Mouse (Mus musculus) stomach, embryonic 16.5 days (tissue): Measurements from ENCODE around the gene Agt. TPM values are rescaled to one million over a fixed set of nuclear protein-coding genes. Genes with fewer than 3 reads are reported as not detected.
A peak's percentile ranks its signal among the peaks of the same experiment; 100 is the strongest.

Experiments
- ATAC-seq: fragments of 200-750 bp; cut with Nextera tagmentation; 2 replicates; pipeline ENCODE4 v1.8.0; 2017; ENCODE audit warnings: moderate number of reproducible peaks, moderate TSS enrichment; ENCODE audit not compliant: insufficient read depth, low FRiP score
- H3K27ac ChIP-seq: fragments of 300-500 bp; sonication (generic); 2 replicates; pipeline ENCODE4 v1.5.1; 2014; ENCODE audit warnings: low read length
- H3K27me3 ChIP-seq: fragments of 300-500 bp; sonication (generic); 2 replicates; pipeline ENCODE4 v1.6.1; 2014; ENCODE audit warnings: low read length, control low read depth, mixed read lengths; ENCODE audit not compliant: control insufficient read depth, insufficient read depth
- H3K36me3 ChIP-seq: fragments of 300-500 bp; sonication (generic); 2 replicates; pipeline ENCODE4 v1.6.1; 2014; ENCODE audit warnings: low read length; ENCODE audit not compliant: control insufficient read depth, insufficient read depth
- H3K4me1 ChIP-seq: fragments of 300-500 bp; sonication (generic); 2 replicates; pipeline ENCODE4 v1.6.1; 2014; ENCODE audit warnings: low read length, control low read depth, mixed read lengths; ENCODE audit not compliant: control insufficient read depth, insufficient read depth
- H3K4me2 ChIP-seq: fragments of 300-500 bp; sonication (generic); 2 replicates; pipeline ENCODE4 v1.6.1; 2014; ENCODE audit warnings: low read depth, low read length, mixed read lengths
- H3K4me3 ChIP-seq: fragments of 300-500 bp; sonication (generic); replicated peaks from 2 replicates; pipeline ENCODE4 v1.5.1; 2014; ENCODE audit warnings: mild to moderate bottlenecking, low read length
- H3K9ac ChIP-seq: fragments of 300-500 bp; sonication (generic); 2 replicates; pipeline ENCODE4 v1.6.1; 2014; ENCODE audit warnings: low read length
- H3K9me3 ChIP-seq: fragments of 300-500 bp; sonication (generic); replicated peaks from 2 replicates; pipeline ENCODE4 v1.6.1; 2016; ENCODE audit warnings: low read length, control low read depth; ENCODE audit not compliant: control insufficient read depth
- WGBS: fragments of 180-500 bp; shearing (Covaris S2); extraction: QIAGEN DNeasy Blood & Tissue Kit; methylation state at CpG from one replicate; pipeline ENCODE4 v1.1.7; 2014; 5-methylcytosine and 5-hydroxymethylcytosine counted together
- polyA plus RNA-seq: library from polyadenylated mRNA; unstranded; fragments of >200 nt; fragmentation: Nextera tagmentation; extraction: Ambion mirVana; gene quantifications from 2 replicates; pipeline ENCODE4 v1.2.1, GENCODE M21; 2015

Agt gene
- polyA plus RNA-seq, 1 experiment from 2014 or later: 20.0 TPM

DNA sequence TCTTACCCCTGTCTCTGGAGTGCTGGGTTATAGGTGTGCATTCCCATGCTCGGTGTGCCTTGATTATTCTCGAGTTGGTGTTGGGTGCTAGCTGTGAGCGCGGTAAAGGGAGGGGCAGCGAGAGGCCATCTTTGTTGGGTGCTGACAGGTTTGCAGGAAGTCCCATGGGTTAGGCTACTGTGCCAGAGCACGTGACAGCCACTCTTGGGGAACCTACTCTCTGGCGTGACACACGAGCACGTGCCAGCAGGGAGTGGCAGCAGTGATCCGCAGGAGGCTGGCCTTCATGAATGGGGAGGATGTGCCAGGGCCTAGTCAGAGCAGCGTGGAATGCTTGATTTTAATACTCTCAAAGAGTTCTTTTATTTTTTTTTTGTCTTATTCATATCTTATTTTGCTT lies 43.2 kb downstream of the Agt start:
- H3K4me2 ChIP-seq: no peak overlapping the region
- H3K9me3 ChIP-seq: no peaks in the 10 kb centered on the region
- no peak overlapping the region for H3K4me3 ChIP-seq
- 92% methylated on average over 11 of the region's 11 CpGs for WGBS
- peaks cover 15% of the 10 kb centered on the region for H3K36me3 ChIP-seq
- H3K27me3 ChIP-seq: no peaks in the 10 kb centered on the region
- H3K9ac ChIP-seq: no peak overlapping the region
- ATAC-seq: no peak
- H3K27ac ChIP-seq: no peak overlapping the region
- H3K4me1 ChIP-seq: peaks cover 10% of the 10 kb centered on the region

GRCm38 (mm10) chr8:124521946-124522345 lies 47.6 kb downstream of the Agt start:
- Histone ChIP-seq H3K36me3 (peaks cover 6% of the 10 kb centered on the region), H3K27me3 (no peaks in the 10 kb centered on the region), H3K4me1 (peaks cover 10% of the 10 kb centered on the region), H3K9me3 (no peaks in the 10 kb centered on the region), H3K9ac (peak overlapping the region; percentile 29; the same call in 1 of the 2 replicates), H3K27ac (no peak overlapping the region), H3K4me2 (peak overlapping the region; percentile 82), H3K4me3 (peak overlapping the region; percentile 92)
- no peak for ATAC-seq
- 85% methylated on average over 6 of the region's 6 CpGs for WGBS

DNA sequence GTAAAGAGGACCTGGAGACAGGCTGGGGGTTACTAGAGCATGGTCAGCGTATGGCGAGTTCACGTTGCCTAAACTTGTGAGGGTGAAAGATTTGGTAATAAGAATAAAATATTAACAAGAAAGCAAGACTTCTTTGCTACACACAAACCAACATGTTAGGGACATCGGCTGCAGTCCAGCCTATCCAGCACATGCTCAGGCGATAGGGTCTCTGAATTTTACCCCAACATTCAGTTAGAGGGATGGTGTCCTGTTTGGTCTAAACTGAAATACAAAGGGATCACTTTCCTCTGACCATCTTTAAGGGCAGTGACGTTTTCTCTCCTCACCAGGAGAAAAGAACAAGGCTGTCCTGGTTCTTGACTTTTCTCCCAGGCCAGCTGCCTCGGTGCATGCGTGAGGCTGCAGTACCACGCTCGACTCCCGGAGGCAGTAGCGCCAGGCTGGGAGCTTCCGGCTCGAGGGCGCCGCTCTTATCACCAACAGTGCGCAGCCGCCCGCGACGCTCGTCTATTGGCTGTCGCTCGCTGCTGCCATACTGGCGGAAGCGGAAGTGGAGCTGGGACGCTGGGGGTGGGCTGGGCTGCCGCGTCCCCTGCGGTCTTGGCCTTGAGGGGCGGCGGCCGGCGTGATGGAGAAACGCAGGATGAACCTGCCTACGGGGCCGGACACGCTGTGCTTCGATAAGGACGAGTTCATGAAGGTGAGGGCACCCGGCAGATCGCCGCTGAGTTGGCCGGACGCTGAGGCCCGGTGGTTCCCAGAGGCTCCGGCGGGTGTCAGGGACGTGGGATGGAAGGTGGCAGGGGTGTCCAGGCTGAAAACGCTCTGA lies 49.0 kb downstream of the Agt start, which contains the start of gene Cog2:
Cog2 (plus strand) TSS at position 519 of the 832 bp plus-strand sequence.
- ATAC-seq: peak; percentile 98
- Histone ChIP-seq H3K27me3 (no peaks in the 10 kb centered on the region), H3K4me2 (peak within 1 kb of the TSS; percentile 82), H3K9me3 (no peaks in the 10 kb centered on the region), H3K9ac (peak within 1 kb of the TSS; percentile 91), H3K27ac (no peak within 1 kb of the TSS), H3K36me3 (no peaks in the 10 kb centered on the region), H3K4me1 (peaks cover 10% of the 10 kb centered on the region), H3K4me3 (peak within 1 kb of the TSS; percentile 92)
- 10% methylated on average over 50 of the region's 50 CpGs for WGBS

DNA sequence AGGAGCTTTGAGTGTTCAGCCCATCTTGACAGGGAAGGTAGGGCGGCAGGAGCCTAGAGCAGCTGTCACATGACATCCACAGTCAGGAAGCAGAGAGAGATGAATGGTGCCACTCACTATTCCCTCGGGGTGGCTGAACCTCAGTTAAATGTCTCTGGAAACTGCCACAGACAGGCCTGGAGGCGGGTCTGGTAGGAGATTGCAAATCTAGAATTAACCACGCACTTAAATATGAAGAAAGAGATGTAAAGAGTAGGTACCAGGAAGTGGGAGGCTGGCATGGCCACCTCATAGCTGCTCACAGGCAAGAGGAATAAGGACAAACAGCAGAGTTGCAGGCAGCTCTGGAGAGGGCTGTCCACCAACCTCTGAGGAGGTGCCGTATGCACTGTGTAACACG lies 52.4 kb downstream of the Agt start:
- no peak overlapping the region for H3K27ac ChIP-seq
- no peaks in the 10 kb centered on the region for H3K9me3 ChIP-seq
- H3K4me3 ChIP-seq: no peak overlapping the region
- no peak for ATAC-seq
- H3K36me3 ChIP-seq: no peaks in the 10 kb centered on the region
- no peak overlapping the region for H3K4me2 ChIP-seq
- peaks cover 9% of the 10 kb centered on the region for H3K4me1 ChIP-seq
- H3K27me3 ChIP-seq: no peaks in the 10 kb centered on the region
- 68% methylated on average over 6 of the region's 6 CpGs for WGBS
- H3K9ac ChIP-seq: no peak overlapping the region

GRCm38 (mm10) chr8:124516525-124516924 lies 53.0 kb downstream of the Agt start:
- Histone ChIP-seq H3K4me1 (peaks cover 3% of the 10 kb centered on the region), H3K4me3 (no peak overlapping the region), H3K9ac (no peak overlapping the region), H3K27ac (no peak overlapping the region), H3K27me3 (no peaks in the 10 kb centered on the region), H3K36me3 (no peaks in the 10 kb centered on the region), H3K9me3 (no peaks in the 10 kb centered on the region), H3K4me2 (no peak overlapping the region)
- ATAC-seq: no peak
- 66% methylated on average over 6 of the region's 6 CpGs for WGBS

DNA sequence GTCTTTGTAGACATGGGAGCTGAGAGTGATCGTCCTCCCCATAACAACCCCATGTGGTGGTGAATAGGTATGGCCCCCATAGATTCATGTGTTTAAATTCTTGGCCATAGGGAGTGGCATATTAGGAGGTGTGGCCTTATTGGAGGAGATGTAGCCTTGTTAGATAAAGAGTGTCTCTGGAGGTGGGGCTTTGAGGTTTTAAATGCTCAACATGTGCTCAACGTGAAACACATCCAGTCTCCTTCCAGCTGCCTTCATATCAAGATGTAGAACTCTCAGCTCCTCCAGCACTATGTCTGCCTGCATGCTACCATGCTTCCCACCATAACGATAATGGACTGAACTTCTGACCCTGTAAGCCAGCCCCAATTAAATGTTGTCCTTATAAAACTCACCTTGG lies 53.5 kb downstream of the Agt start:
- Histone ChIP-seq H3K4me1 (no peaks in the 10 kb centered on the region), H3K9me3 (no peaks in the 10 kb centered on the region), H3K27me3 (no peaks in the 10 kb centered on the region), H3K4me3 (no peak overlapping the region), H3K36me3 (no peaks in the 10 kb centered on the region), H3K4me2 (no peak overlapping the region), H3K27ac (no peak overlapping the region), H3K9ac (no peak overlapping the region)
- no peak for ATAC-seq
- 61% methylated on average over 3 of the region's 3 CpGs for WGBS

DNA sequence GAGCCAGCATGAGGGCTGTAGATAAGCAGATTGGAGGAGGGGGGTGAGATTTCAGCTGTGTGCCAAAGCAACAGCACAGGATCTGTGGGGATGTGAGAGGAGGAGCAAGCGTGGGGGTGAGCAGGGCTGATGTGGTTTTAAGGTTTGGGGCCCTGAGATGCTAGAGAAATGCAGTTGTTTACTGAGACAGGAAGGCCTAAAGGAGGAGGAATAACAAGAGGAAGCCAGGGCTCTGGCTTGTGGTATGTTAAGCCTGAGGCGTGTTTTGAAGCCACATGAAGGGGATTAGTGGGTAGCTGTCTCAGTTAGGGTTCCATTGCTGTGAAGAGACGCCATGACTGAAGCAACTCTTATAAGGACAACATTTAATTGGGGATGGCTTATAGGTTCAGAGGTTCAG lies 60.4 kb downstream of the Agt start:
- H3K4me1 ChIP-seq: no peaks in the 10 kb centered on the region
- no peaks in the 10 kb centered on the region for H3K27me3 ChIP-seq
- H3K4me3 ChIP-seq: no peak overlapping the region
- no peaks in the 10 kb centered on the region for H3K36me3 ChIP-seq
- no peak overlapping the region for H3K9ac ChIP-seq
- 66% methylated on average over 3 of the region's 3 CpGs for WGBS
- no peak overlapping the region for H3K27ac ChIP-seq
- H3K4me2 ChIP-seq: no peak overlapping the region
- no peak for ATAC-seq
- no peaks in the 10 kb centered on the region for H3K9me3 ChIP-seq

DNA sequence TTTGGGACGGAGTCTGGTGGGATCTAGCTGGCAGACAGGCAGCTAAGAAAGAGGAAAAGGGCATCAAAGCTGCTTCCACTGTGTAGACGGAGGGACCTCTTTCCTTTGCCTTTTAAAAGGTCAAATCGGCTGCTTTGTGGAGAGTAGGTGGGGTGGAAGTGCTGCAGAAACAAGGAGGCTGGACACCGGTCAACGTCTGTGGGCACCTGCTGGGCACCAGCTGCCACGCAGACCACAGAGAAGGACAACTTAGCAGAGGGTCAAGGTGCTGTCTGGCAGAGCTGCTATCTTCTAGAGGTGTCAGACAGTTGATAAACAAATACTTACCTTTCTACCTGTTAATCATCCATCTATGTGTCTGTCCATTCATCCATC lies 61.2 kb downstream of the Agt start:
- no peak for ATAC-seq
- Histone ChIP-seq H3K27ac (no peak overlapping the region), H3K9ac (no peak overlapping the region), H3K4me1 (no peaks in the 10 kb centered on the region), H3K4me2 (no peak overlapping the region), H3K27me3 (no peaks in the 10 kb centered on the region), H3K4me3 (no peak overlapping the region), H3K9me3 (0 out of 2 replicates have a peak, but pooled peaks cover 5% of the 10 kb centered on the region), H3K36me3 (no peaks in the 10 kb centered on the region)
- WGBS: 68% methylated on average over 6 of the region's 6 CpGs

- Histone ChIP-seq H3K4me3 (no peak overlapping the region), H3K27me3 (no peaks in the 10 kb centered on the region), H3K36me3 (no peaks in the 10 kb centered on the region), H3K9me3 (0 out of 2 replicates have a peak, but pooled peaks cover 7% of the 10 kb centered on the region), H3K9ac (no peak overlapping the region), H3K27ac (no peak overlapping the region), H3K4me2 (no peak overlapping the region), H3K4me1 (no peaks in the 10 kb centered on the region)
- 77% methylated on average over 8 of the region's 8 CpGs for WGBS
- no peak for ATAC-seq
These were observed 61.8 kb downstream of the Agt start for GRCm38 (mm10) chr8:124507572-124508320.
